Mouse (Mus musculus) midbrain, embryonic 14.5 days (tissue): ENCODE data around the gene Dact2. TPM values are rescaled to one million over a fixed set of nuclear protein-coding genes. Genes with fewer than 3 reads are reported as not detected.

Source experiments
- ATAC-seq: fragments of 200-750 bp; cut with Nextera tagmentation; 2 replicates; pipeline ENCODE4 v1.8.0; 2017; ENCODE audit warnings: moderate number of reproducible peaks, moderate library complexity; ENCODE audit not compliant: low FRiP score, low TSS enrichment
- DNase-seq: peaks from one replicate; pipeline ENCODE4 v3.0.0-alpha.2; 2015
- H3K27ac ChIP-seq: fragments of 300-500 bp; sonication (generic); replicated peaks from 2 replicates; pipeline ENCODE4 v1.5.1; 2014; ENCODE audit warnings: mild to moderate bottlenecking, low read depth, low read length, moderate library complexity
- H3K27me3 ChIP-seq: fragments of 300-500 bp; sonication (generic); 2 replicates; pipeline ENCODE4 v1.6.1; 2014; ENCODE audit warnings: low read length, control low read depth, mixed read lengths; ENCODE audit not compliant: control insufficient read depth, insufficient read depth
- H3K36me3 ChIP-seq: fragments of 300-500 bp; sonication (generic); 2 replicates; pipeline ENCODE4 v1.6.1; 2014; ENCODE audit warnings: low read length, control low read depth; ENCODE audit not compliant: control insufficient read depth, insufficient read depth
- H3K4me1 ChIP-seq: fragments of 300-500 bp; sonication (generic); 2 replicates; pipeline ENCODE4 v1.6.1; 2014; ENCODE audit warnings: mild to moderate bottlenecking, antibody characterized with exemption, low read length, control low read depth; ENCODE audit not compliant: control insufficient read depth, insufficient read depth
- H3K4me2 ChIP-seq: fragments of 300-500 bp; sonication (generic); 2 replicates; pipeline ENCODE4 v1.6.1; 2014; ENCODE audit warnings: mild to moderate bottlenecking, low read length, moderate library complexity
- H3K4me3 ChIP-seq: fragments of 300-500 bp; sonication (generic); replicated peaks from 2 replicates; pipeline ENCODE4 v1.5.1; 2014; ENCODE audit warnings: low read depth, low read length
- H3K9ac ChIP-seq: fragments of 300-500 bp; sonication (generic); replicated peaks from 2 replicates; pipeline ENCODE4 v1.6.1; 2014; ENCODE audit warnings: mild to moderate bottlenecking, low read length, moderate library complexity
- H3K9me3 ChIP-seq: fragments of 300-500 bp; sonication (generic); 2 replicates; pipeline ENCODE4 v1.6.1; 2016; ENCODE audit warnings: low read length, control low read depth, mixed read lengths; ENCODE audit not compliant: control insufficient read depth
- WGBS: fragments of 180-500 bp; shearing (Covaris S2); extraction: QIAGEN DNeasy Blood & Tissue Kit; methylation state at CpG from one replicate; pipeline ENCODE4 v1.1.7; 2014; 5-methylcytosine and 5-hydroxymethylcytosine counted together
- polyA plus RNA-seq: library from polyadenylated mRNA; unstranded; fragments of >200 nt; fragmentation: Nextera tagmentation; extraction: Ambion mirVana; gene quantifications from 2 replicates; pipeline ENCODE4 v1.2.1, GENCODE M21; 2014

Dact2 gene
- polyA plus RNA-seq, 1 experiment from 2014 or later, result 2.1 TPM

DNA sequence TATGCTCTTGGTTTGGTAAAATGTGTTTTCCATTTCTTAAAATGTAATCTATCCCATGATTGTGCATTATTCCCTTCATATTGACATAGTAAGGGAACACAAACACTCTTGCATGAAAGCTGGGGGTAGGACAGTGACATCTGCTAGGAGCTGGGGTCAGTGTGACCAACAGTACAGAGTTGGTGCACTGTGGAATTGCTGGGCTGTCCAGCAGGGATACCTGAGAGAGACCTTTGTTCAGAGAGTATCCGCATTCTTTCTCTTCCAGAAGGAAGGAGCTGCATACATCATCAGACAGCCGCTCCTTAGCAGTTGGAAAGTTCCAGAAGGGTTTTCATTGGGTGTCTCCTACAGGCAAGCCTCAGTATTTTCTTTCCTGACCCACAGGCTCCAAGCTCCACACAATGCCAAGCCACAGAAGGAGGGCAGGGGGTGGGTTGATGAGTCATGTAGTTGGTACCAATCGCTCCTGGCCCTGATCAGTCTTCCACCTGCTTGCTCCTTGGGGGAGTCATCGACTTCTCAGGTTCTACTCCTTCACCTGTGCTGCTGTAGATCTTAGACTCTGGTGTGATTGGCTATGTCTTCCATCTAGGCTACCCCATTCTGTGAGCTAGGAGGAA is 19.8 kb downstream of the Dact2 start:
- WGBS, result 88% methylated on average over 4 of the region's 4 CpGs
- no peak overlapping the region for H3K27ac ChIP-seq
- H3K9me3 ChIP-seq, result no peaks in the 10 kb centered on the region
- H3K27me3 ChIP-seq, result no peaks in the 10 kb centered on the region
- H3K4me1 ChIP-seq, result 0 out of 2 replicates have a peak, but pooled peaks cover 4% of the 10 kb centered on the region
- no peaks in the 10 kb centered on the region for H3K36me3 ChIP-seq
- H3K4me2 ChIP-seq, result no peak overlapping the region
- DNase-seq (no peak), ATAC-seq (no peak)
- H3K4me3 ChIP-seq, result no peak overlapping the region
- H3K9ac ChIP-seq, result no peak overlapping the region

DNA sequence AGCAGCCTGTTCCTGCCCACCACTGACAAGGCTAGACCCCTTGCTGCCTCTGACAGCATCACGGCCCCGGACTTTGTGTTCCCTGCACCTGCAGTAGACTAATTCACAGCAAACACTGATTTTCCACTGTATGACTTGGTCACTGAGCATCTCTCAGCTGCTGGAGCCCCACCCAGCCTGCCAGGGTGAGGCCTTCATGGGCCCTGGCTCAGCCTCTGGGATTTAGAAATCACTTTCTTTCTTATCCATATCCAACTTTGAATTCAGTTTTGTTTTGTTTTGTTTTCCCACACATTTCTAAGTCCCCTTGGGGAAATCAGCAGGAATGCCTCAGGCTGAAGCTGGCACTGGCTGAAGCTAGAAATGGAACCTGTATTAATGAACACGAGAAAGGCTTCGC is 20.4 kb downstream of the Dact2 start:
- ATAC-seq, result no peak
- no peaks in the 10 kb centered on the region for H3K27me3 ChIP-seq
- DNase-seq, result no peak
- no peaks in the 10 kb centered on the region for H3K36me3 ChIP-seq
- H3K27ac ChIP-seq, result no peak overlapping the region
- no peak overlapping the region for H3K4me2 ChIP-seq
- no peak overlapping the region for H3K4me3 ChIP-seq
- 83% methylated on average over 4 of the region's 4 CpGs for WGBS
- no peaks in the 10 kb centered on the region for H3K9me3 ChIP-seq
- H3K9ac ChIP-seq, result no peak overlapping the region
- 0 out of 2 replicates have a peak, but pooled peaks cover 4% of the 10 kb centered on the region for H3K4me1 ChIP-seq

- no peak overlapping the region for H3K4me3 ChIP-seq
- H3K27me3 ChIP-seq, result no peaks in the 10 kb centered on the region
- ATAC-seq, result no peak
- no peak for DNase-seq
- H3K4me2 ChIP-seq, result no peak overlapping the region
- no peaks in the 10 kb centered on the region for H3K36me3 ChIP-seq
- 0 out of 2 replicates have a peak, but pooled peaks cover 4% of the 10 kb centered on the region for H3K4me1 ChIP-seq
- no peaks in the 10 kb centered on the region for H3K9me3 ChIP-seq
- WGBS, result 80% methylated on average over 3 of the region's 3 CpGs
- H3K9ac ChIP-seq, result no peak overlapping the region
- no peak overlapping the region for H3K27ac ChIP-seq
Observed at GRCm38 (mm10) chr17:14182860-14183259, 21.2 kb downstream of the Dact2 start.

DNA sequence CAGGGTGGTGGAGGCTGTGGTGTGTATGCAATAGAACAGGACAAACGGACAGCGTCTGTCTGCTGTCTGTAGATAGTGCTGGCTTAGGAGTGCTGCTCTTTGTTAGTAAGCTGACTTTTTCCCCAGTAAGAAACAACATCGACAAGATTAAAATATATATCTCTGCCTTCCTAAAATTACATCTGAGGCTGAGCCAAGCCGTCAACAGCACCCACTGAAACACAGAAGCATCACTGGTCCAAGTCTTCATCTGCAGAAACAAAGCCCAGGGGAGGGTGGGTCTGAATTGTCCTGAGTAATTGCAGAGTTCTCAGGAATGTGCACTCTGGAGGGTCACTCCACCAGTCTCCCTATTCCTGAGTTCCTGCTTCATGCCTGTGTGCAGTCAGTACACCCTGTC is 25.2 kb downstream of the Dact2 start:
- no peak overlapping the region for H3K9ac ChIP-seq
- H3K4me1 ChIP-seq, result 0 out of 2 replicates have a peak, but pooled peaks cover 4% of the 10 kb centered on the region
- no peaks in the 10 kb centered on the region for H3K9me3 ChIP-seq
- DNase-seq, result no peak
- 70% methylated on average over 4 of the region's 4 CpGs for WGBS
- H3K4me2 ChIP-seq, result no peak overlapping the region
- H3K4me3 ChIP-seq, result no peak overlapping the region
- no peak for ATAC-seq
- no peak overlapping the region for H3K27ac ChIP-seq
- no peaks in the 10 kb centered on the region for H3K36me3 ChIP-seq
- H3K27me3 ChIP-seq, result no peaks in the 10 kb centered on the region

- ATAC-seq (no peak), DNase-seq (no peak)
- no peak overlapping the region for H3K4me3 ChIP-seq
- no peak overlapping the region for H3K9ac ChIP-seq
- no peak overlapping the region for H3K27ac ChIP-seq
- no peaks in the 10 kb centered on the region for H3K9me3 ChIP-seq
- no peaks in the 10 kb centered on the region for H3K36me3 ChIP-seq
- 23% methylated on average over 4 of the region's 4 CpGs for WGBS
- 0 out of 2 replicates have a peak, but pooled peaks cover 7% of the 10 kb centered on the region for H3K4me1 ChIP-seq
- no peak overlapping the region for H3K4me2 ChIP-seq
- no peaks in the 10 kb centered on the region for H3K27me3 ChIP-seq
Observed at GRCm38 (mm10) chr17:14178475-14178874, 25.6 kb downstream of the Dact2 start.

GRCm38 (mm10) chr17:14178049-14178448 is 26.1 kb downstream of the Dact2 start:
- no peak for ATAC-seq
- Histone ChIP-seq H3K4me3 (no peak overlapping the region), H3K27me3 (no peaks in the 10 kb centered on the region), H3K4me1 (0 out of 2 replicates have a peak, but pooled peaks cover 5% of the 10 kb centered on the region), H3K4me2 (no peak overlapping the region), H3K9ac (no peak overlapping the region), H3K27ac (no peak overlapping the region), H3K36me3 (no peaks in the 10 kb centered on the region), H3K9me3 (no peaks in the 10 kb centered on the region)
- no peak for DNase-seq
- WGBS, result 60% methylated on average over 5 of the region's 5 CpGs

DNA sequence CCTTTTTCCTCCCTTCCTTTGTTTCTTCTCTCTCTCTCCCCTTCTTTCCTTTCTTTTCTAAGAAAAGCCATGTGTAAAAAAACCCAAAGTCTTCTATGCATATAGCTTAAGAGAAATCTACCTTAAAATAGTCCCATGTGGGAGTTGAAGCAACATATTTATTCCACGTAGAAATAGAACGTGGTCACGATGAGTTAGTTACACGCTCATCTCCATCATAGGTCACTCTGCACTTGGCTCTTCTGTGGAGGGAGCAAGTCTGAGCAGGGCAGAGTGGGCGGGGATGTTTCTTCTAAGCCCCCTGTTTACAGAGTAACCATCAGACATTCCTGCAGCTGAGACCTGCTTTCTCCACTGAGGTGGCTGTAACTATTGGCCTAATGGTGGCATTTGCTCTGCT is 27.1 kb downstream of the Dact2 start:
- 76% methylated on average over 5 of the region's 5 CpGs for WGBS
- Histone ChIP-seq H3K4me3 (no peak overlapping the region), H3K27me3 (no peaks in the 10 kb centered on the region), H3K27ac (no peak overlapping the region), H3K9ac (no peak overlapping the region), H3K4me1 (0 out of 2 replicates have a peak, but pooled peaks cover 4% of the 10 kb centered on the region), H3K36me3 (no peaks in the 10 kb centered on the region), H3K4me2 (no peak overlapping the region), H3K9me3 (no peaks in the 10 kb centered on the region)
- ATAC-seq (no peak), DNase-seq (no peak)

GRCm38 (mm10) chr17:14175704-14176103 is 28.4 kb downstream of the Dact2 start:
- no peak for DNase-seq

GRCm38 (mm10) chr17:14175019-14175418 is 29.1 kb downstream of the Dact2 start:
- Histone ChIP-seq H3K4me3 (no peak overlapping the region), H3K36me3 (no peaks in the 10 kb centered on the region), H3K27me3 (no peaks in the 10 kb centered on the region), H3K9me3 (no peaks in the 10 kb centered on the region), H3K4me1 (0 out of 2 replicates have a peak, but pooled peaks cover 4% of the 10 kb centered on the region), H3K27ac (no peak overlapping the region), H3K4me2 (no peak overlapping the region), H3K9ac (no peak overlapping the region)
- DNase-seq (no peak), ATAC-seq (no peak)
- WGBS, result 83% methylated on average over 4 of the region's 4 CpGs

More at GRCm38 (mm10) chr17:14175704-14176103, 28.4 kb downstream of the Dact2 start:
- no peak for ATAC-seq
- Histone ChIP-seq H3K4me1 (0 out of 2 replicates have a peak, but pooled peaks cover 4% of the 10 kb centered on the region), H3K27ac (no peak overlapping the region), H3K36me3 (no peaks in the 10 kb centered on the region), H3K4me2 (no peak overlapping the region), H3K27me3 (no peaks in the 10 kb centered on the region), H3K4me3 (no peak overlapping the region), H3K9ac (no peak overlapping the region), H3K9me3 (no peaks in the 10 kb centered on the region)
- WGBS, result 83% methylated on average over 5 of the region's 5 CpGs
